ENCODE assay signal across 8 mouse cellular contexts in genomic region chr8:70268799-70269565, GRCm38 (mm10). TPM values are rescaled to one million over a fixed set of nuclear protein-coding genes. Genes with fewer than 3 reads are reported as not detected.
DNase-seq lines count a peak whose midpoint lies in the region; ATAC-seq and TF ChIP-seq lines count a peak whose summit lies in the region.

No protein-coding gene starts in this region.

- H3K27me3 ChIP-seq in intestine, embryonic 16.5 days (replicated peaks; ENCODE audit: control insufficient read depth, insufficient read depth, low read length) = no peaks in the 10 kb centered on the region
- no peaks in the 10 kb centered on the region for H3K27me3 ChIP-seq in intestine, embryonic 15.5 days (replicated peaks)
- H3K27me3 ChIP-seq in Patski = no peaks in the 10 kb centered on the region
- H3K27me3 ChIP-seq in embryonic facial prominence, embryonic 13.5 days = no peaks in the 10 kb centered on the region
- H3K27me3 ChIP-seq in limb, embryonic 10.5 days (ENCODE audit: low read depth, poor library complexity, severe bottlenecking) = no peaks in the 10 kb centered on the region

- TF ChIP-seq POLR2A in olfactory bulb, adult 2 months (IDR thresholded peaks at IDR 0.05; ENCODE audit: insufficient read depth, low read depth, low read length) = no peak

- H3K36me3 ChIP-seq in intestine, embryonic 16.5 days (ENCODE audit: control insufficient read depth, insufficient read depth, low read length) = no peaks in the 10 kb centered on the region
- peaks cover 7% of the 10 kb centered on the region; the same call in 1 of the 2 replicates for H3K36me3 ChIP-seq in intestine, embryonic 15.5 days
- H3K36me3 ChIP-seq in embryonic facial prominence, embryonic 13.5 days = peaks cover 25% of the 10 kb centered on the region
- peaks cover 23% of the 10 kb centered on the region for H3K36me3 ChIP-seq in limb, embryonic 10.5 days

- H3K27ac ChIP-seq in intestine, embryonic 16.5 days (ENCODE audit: low read length) = no peak overlapping the region
- no peak overlapping the region for H3K27ac ChIP-seq in intestine, embryonic 15.5 days
- H3K27ac ChIP-seq in embryonic facial prominence, embryonic 13.5 days = peak overlapping the region; percentile 22; the same call in 1 of the 2 replicates
- H3K27ac ChIP-seq in limb, embryonic 10.5 days = 0 out of 2 replicates have a peak overlapping the region, but pooled peaks have one; percentile 8
- peak overlapping the region; percentile 49 for H3K27ac ChIP-seq in olfactory bulb, adult 2 months (ENCODE audit: insufficient read depth, low read depth, low read length)

- POLR2A ChIA-PET in Patski (lab: Charles Lee) = interaction anchor here (1.3 kb wide), 1 partner anchor 12 kb away, joined by 4 read pairs; no protein-coding TSS in a partner anchor

- no peaks in the 10 kb centered on the region for H3K9me3 ChIP-seq in intestine, embryonic 16.5 days (ENCODE audit: control insufficient read depth, low read length)
- no peaks in the 10 kb centered on the region for H3K9me3 ChIP-seq in intestine, embryonic 15.5 days
- H3K9me3 ChIP-seq in embryonic facial prominence, embryonic 13.5 days = no peaks in the 10 kb centered on the region
- no peaks in the 10 kb centered on the region for H3K9me3 ChIP-seq in limb, embryonic 10.5 days (replicated peaks)

- no peak overlapping the region for H3K9ac ChIP-seq in intestine, embryonic 16.5 days (ENCODE audit: low read depth, low read length)
- H3K9ac ChIP-seq in intestine, embryonic 15.5 days = no peak overlapping the region
- H3K9ac ChIP-seq in embryonic facial prominence, embryonic 13.5 days = no peak overlapping the region

- no peak overlapping the region for H3K4me2 ChIP-seq in intestine, embryonic 16.5 days (ENCODE audit: low read depth, low read length)
- H3K4me2 ChIP-seq in intestine, embryonic 15.5 days (replicated peaks) = no peak overlapping the region
- no peak overlapping the region for H3K4me2 ChIP-seq in embryonic facial prominence, embryonic 13.5 days

- no peak for TF ChIP-seq CTCF in Patski (IDR thresholded peaks at IDR 0.05)
- peak; percentile 40; the same call in 1 of the 2 replicates for TF ChIP-seq CTCF in olfactory bulb, adult 2 months (IDR thresholded peaks at IDR 0.05; ENCODE audit: insufficient read depth, low read depth, low read length)

- DNase-seq in Patski (ENCODE audit: low read depth, low spot score) = no peak
- DNase-seq in limb, embryonic 10.5 days (ENCODE audit: low spot score) = no peak
- no peak for DNase-seq in urinary bladder, adult 2 months (ENCODE audit: low spot score)

- 54% methylated on average over 11 of the region's 11 CpGs for WGBS in intestine, embryonic 16.5 days
- WGBS in intestine, embryonic 15.5 days = 48% methylated on average over 11 of the region's 11 CpGs
- WGBS in embryonic facial prominence, embryonic 13.5 days = 56% methylated on average over 11 of the region's 11 CpGs
- 60% methylated on average over 11 of the region's 11 CpGs for WGBS in limb, embryonic 10.5 days
- 28% methylated on average over 11 of the region's 11 CpGs for WGBS in olfactory bulb, adult 2 months

- in situ Hi-C loops in Patski (cut with MboI; ENCODE audit: low pct_unique_long_range_greater_than_20kb) = no loop called here

- CTCF ChIA-PET in Patski (lab: Charles Lee) = interaction anchor here (1.0 to 1.5 kb wide), 4 partner anchors 9 to 12 kb away, joined by 3 to 6 read pairs (median 3); no protein-coding TSS in a partner anchor

- ATAC-seq in intestine, embryonic 16.5 days = 0 out of 2 replicates have a peak, but pooled peaks have one; percentile 10
- no peak for ATAC-seq in intestine, embryonic 15.5 days
- ATAC-seq in Patski = peak; percentile 31
- ATAC-seq in embryonic facial prominence, embryonic 13.5 days (ENCODE audit: insufficient number of reproducible peaks, insufficient read depth, low FRiP score, low TSS enrichment, low read depth) = 0 out of 2 replicates have a peak, but pooled peaks have one; percentile 18
- ATAC-seq in cerebellum, adult (ENCODE audit: insufficient number of reproducible peaks, low FRiP score, low TSS enrichment) = no peak

- no peaks in the 10 kb centered on the region for H3K4me1 ChIP-seq in intestine, embryonic 16.5 days (ENCODE audit: control insufficient read depth, insufficient read depth, low read length)
- H3K4me1 ChIP-seq in intestine, embryonic 15.5 days (replicated peaks) = no peaks in the 10 kb centered on the region
- peaks cover 5% of the 10 kb centered on the region; the same call in 1 of the 2 replicates for H3K4me1 ChIP-seq in embryonic facial prominence, embryonic 13.5 days
- peaks cover 12% of the 10 kb centered on the region for H3K4me1 ChIP-seq in limb, embryonic 10.5 days
- H3K4me1 ChIP-seq in olfactory bulb, adult 2 months (ENCODE audit: control insufficient read depth, insufficient read depth, low read length) = peaks cover 20% of the 10 kb centered on the region

- H3K4me3 ChIP-seq in intestine, embryonic 16.5 days (ENCODE audit: low read length) = no peak overlapping the region
- no peak overlapping the region for H3K4me3 ChIP-seq in intestine, embryonic 15.5 days (replicated peaks)
- no peak overlapping the region for H3K4me3 ChIP-seq in embryonic facial prominence, embryonic 13.5 days
- no peak overlapping the region for H3K4me3 ChIP-seq in limb, embryonic 10.5 days
- H3K4me3 ChIP-seq in olfactory bulb, adult 2 months (ENCODE audit: insufficient read depth, low read depth, low read length) = no peak overlapping the region

RNA-seq across cellular contexts. Expression of gene Homer3, which starts 13.6 kb away (rescaled TPM):
- polyA plus RNA-seq in intestine, embryonic 16.5 days (2015; fragmentation: Nextera tagmentation; extraction: Ambion mirVana) = 25.5 and 26.0 TPM in 2 replicates
- 27.7 and 31.5 TPM in 2 replicates for polyA plus RNA-seq in intestine, embryonic 15.5 days (2015; fragmentation: Nextera tagmentation; extraction: Ambion mirVana)
- 67.9 TPM for polyA plus RNA-seq in Patski (2021)
- polyA plus RNA-seq in embryonic facial prominence, embryonic 13.5 days (2015; fragmentation: Nextera tagmentation; extraction: Ambion mirVana) = 47.3 and 57.5 TPM in 2 replicates
- polyA plus RNA-seq in limb, embryonic 10.5 days (2016; fragmentation: Nextera tagmentation; extraction: Ambion mirVana) = 139 and 151 TPM in 2 replicates
- not detected in 2 replicates for polyA plus RNA-seq in olfactory bulb, adult 2 months (2012; ENCODE audit: insufficient read depth, insufficient read length, low replicate concordance, missing spikeins)
- polyA plus RNA-seq in urinary bladder, adult 2 months (2012; rRNA removed) = 34.4 and 37.9 TPM in 2 replicates

RNA-seq across cellular contexts. Expression of gene Ddx49, which starts 33.3 kb away (rescaled TPM):
- polyA plus RNA-seq in intestine, embryonic 16.5 days (2015; fragmentation: Nextera tagmentation; extraction: Ambion mirVana) = 44.2 and 48.4 TPM in 2 replicates
- 45.8 and 52.7 TPM in 2 replicates for polyA plus RNA-seq in intestine, embryonic 15.5 days (2015; fragmentation: Nextera tagmentation; extraction: Ambion mirVana)
- 48.8 TPM for polyA plus RNA-seq in Patski (2021)
- polyA plus RNA-seq in embryonic facial prominence, embryonic 13.5 days (2015; fragmentation: Nextera tagmentation; extraction: Ambion mirVana) = 54.4 and 58.3 TPM in 2 replicates
- 58.9 and 59.4 TPM in 2 replicates for polyA plus RNA-seq in limb, embryonic 10.5 days (2016; fragmentation: Nextera tagmentation; extraction: Ambion mirVana)
- not detected in 2 replicates for polyA plus RNA-seq in olfactory bulb, adult 2 months (2012; ENCODE audit: insufficient read depth, insufficient read length, low replicate concordance, missing spikeins)
- 35.1 and 35.2 TPM in 2 replicates for polyA plus RNA-seq in urinary bladder, adult 2 months (2012; rRNA removed)

RNA-seq across cellular contexts. Expression of gene Cope, which starts 33.3 kb away (rescaled TPM):
- 432 and 443 TPM in 2 replicates for polyA plus RNA-seq in intestine, embryonic 16.5 days (2015; fragmentation: Nextera tagmentation; extraction: Ambion mirVana)
- 331 and 429 TPM in 2 replicates for polyA plus RNA-seq in intestine, embryonic 15.5 days (2015; fragmentation: Nextera tagmentation; extraction: Ambion mirVana)
- polyA plus RNA-seq in Patski (2021) = 259 TPM
- 315 and 327 TPM in 2 replicates for polyA plus RNA-seq in embryonic facial prominence, embryonic 13.5 days (2015; fragmentation: Nextera tagmentation; extraction: Ambion mirVana)
- 293 and 321 TPM in 2 replicates for polyA plus RNA-seq in limb, embryonic 10.5 days (2016; fragmentation: Nextera tagmentation; extraction: Ambion mirVana)
- polyA plus RNA-seq in olfactory bulb, adult 2 months (2012; ENCODE audit: insufficient read depth, insufficient read length, low replicate concordance, missing spikeins) = not detected in 2 replicates
- 211 and 264 TPM in 2 replicates for polyA plus RNA-seq in urinary bladder, adult 2 months (2012; rRNA removed)

RNA-seq across cellular contexts. Expression of gene Armc6, which starts 34.7 kb away (rescaled TPM):
- polyA plus RNA-seq in intestine, embryonic 16.5 days (2015; fragmentation: Nextera tagmentation; extraction: Ambion mirVana) = 25.1 and 29.0 TPM in 2 replicates
- 25.4 and 26.4 TPM in 2 replicates for polyA plus RNA-seq in intestine, embryonic 15.5 days (2015; fragmentation: Nextera tagmentation; extraction: Ambion mirVana)
- polyA plus RNA-seq in Patski (2021) = 16.4 TPM
- polyA plus RNA-seq in embryonic facial prominence, embryonic 13.5 days (2015; fragmentation: Nextera tagmentation; extraction: Ambion mirVana) = 24.8 and 25.9 TPM in 2 replicates
- polyA plus RNA-seq in limb, embryonic 10.5 days (2016; fragmentation: Nextera tagmentation; extraction: Ambion mirVana) = 26.8 and 27.6 TPM in 2 replicates
- polyA plus RNA-seq in olfactory bulb, adult 2 months (2012; ENCODE audit: insufficient read depth, insufficient read length, low replicate concordance, missing spikeins) = not detected in 2 replicates
- 13.9 and 17.4 TPM in 2 replicates for polyA plus RNA-seq in urinary bladder, adult 2 months (2012; rRNA removed)

RNA-seq across cellular contexts. Expression of gene Sugp2, which starts 35.0 kb away (rescaled TPM):
- polyA plus RNA-seq in intestine, embryonic 16.5 days (2015; fragmentation: Nextera tagmentation; extraction: Ambion mirVana) = 17.3 and 18.1 TPM in 2 replicates
- 20.6 and 23.0 TPM in 2 replicates for polyA plus RNA-seq in intestine, embryonic 15.5 days (2015; fragmentation: Nextera tagmentation; extraction: Ambion mirVana)
- 26.5 TPM for polyA plus RNA-seq in Patski (2021)
- polyA plus RNA-seq in embryonic facial prominence, embryonic 13.5 days (2015; fragmentation: Nextera tagmentation; extraction: Ambion mirVana) = 39.7 and 43.3 TPM in 2 replicates
- 39.7 and 51.4 TPM in 2 replicates for polyA plus RNA-seq in limb, embryonic 10.5 days (2016; fragmentation: Nextera tagmentation; extraction: Ambion mirVana)
- polyA plus RNA-seq in olfactory bulb, adult 2 months (2012; ENCODE audit: insufficient read depth, insufficient read length, low replicate concordance, missing spikeins) = not detected in 2 replicates
- 45.4 and 56.1 TPM in 2 replicates for polyA plus RNA-seq in urinary bladder, adult 2 months (2012; rRNA removed)

Comparison
In these comparisons a context has a peak if more than half of its experiments do, and no peak if none do; other contexts are left out.
1. ATAC-seq: peak in intestine, embryonic 16.5 days (single experiment), Patski (single experiment) and embryonic facial prominence, embryonic 13.5 days (single experiment); none in intestine, embryonic 15.5 days (single experiment) and cerebellum, adult (single experiment).
2. H3K27ac ChIP-seq: peak in embryonic facial prominence, embryonic 13.5 days (single experiment), limb, embryonic 10.5 days (single experiment) and olfactory bulb, adult 2 months (single experiment); none in intestine, embryonic 16.5 days (single experiment) and intestine, embryonic 15.5 days (single experiment).
3. RNA of gene Ddx49, which starts 33.3 kb away (polyA plus RNA-seq): 58.9 to 59.4 TPM in limb, embryonic 10.5 days, 54.4 to 58.3 TPM in embryonic facial prominence, embryonic 13.5 days, 48.8 TPM in Patski (single experiment), 44.2 to 48.4 TPM in intestine, embryonic 16.5 days, 45.8 to 52.7 TPM in intestine, embryonic 15.5 days and 35.1 to 35.2 TPM in urinary bladder, adult 2 months; not detected in olfactory bulb, adult 2 months; every median in the first group is over 10 times any median in the second.